Mouse (Mus musculus) heart, postnatal 0 days (tissue): ENCODE measurements at regions not wholly inside any gene's neighbourhood (a gene's known extent, or its start where the extent isn't known, plus 50 kb on each side); places are given as distances from the start of the nearest gene placed in this dataset.

Experiments used
- ATAC-seq: fragments of 200-750 bp; cut with Nextera tagmentation; 2 replicates; pipeline ENCODE4 v1.8.0; 2017; ENCODE audit warnings: low read depth, moderate number of reproducible peaks, moderate library complexity; ENCODE audit not compliant: insufficient read depth
- DNase-seq: peaks from one replicate; pipeline ENCODE4 v3.0.0-alpha.2; 2016; ENCODE audit warnings: low spot score
- H3K27ac ChIP-seq: fragments of 300-500 bp; sonication (generic); 2 replicates; pipeline ENCODE4 v1.5.1; 2014; ENCODE audit warnings: low read depth, mild to moderate bottlenecking
- H3K27me3 ChIP-seq: fragments of 300-500 bp; sonication (generic); 2 replicates; pipeline ENCODE4 v1.6.1; 2014; ENCODE audit warnings: low read length, mixed read lengths; ENCODE audit not compliant: control insufficient read depth, insufficient read depth
- H3K36me3 ChIP-seq: fragments of 300-500 bp; sonication (generic); replicated peaks from 2 replicates; pipeline ENCODE4 v1.6.1; 2014; ENCODE audit warnings: low read length, mixed read lengths; ENCODE audit not compliant: control insufficient read depth, insufficient read depth
- H3K4me1 ChIP-seq: fragments of 300-500 bp; sonication (generic); 2 replicates; pipeline ENCODE4 v1.6.1; 2014; ENCODE audit warnings: antibody characterized with exemption; ENCODE audit not compliant: control insufficient read depth, insufficient read depth
- H3K4me2 ChIP-seq: fragments of 300-500 bp; sonication (generic); 2 replicates; pipeline ENCODE4 v1.6.1; 2014; ENCODE audit warnings: low read depth, mild to moderate bottlenecking, low read length, moderate library complexity
- H3K4me3 ChIP-seq: fragments of 300-500 bp; sonication (generic); 2 replicates; pipeline ENCODE4 v1.5.1; 2014; ENCODE audit warnings: low read depth, low read length
- H3K9ac ChIP-seq: fragments of 300-500 bp; sonication (generic); replicated peaks from 2 replicates; pipeline ENCODE4 v1.6.1; 2014; ENCODE audit warnings: low read depth, low read length, mixed read lengths
- H3K9me3 ChIP-seq: fragments of 300-500 bp; sonication (generic); replicated peaks from 2 replicates; pipeline ENCODE4 v1.6.1; 2016; ENCODE audit warnings: low read length; ENCODE audit not compliant: control insufficient read depth
- CTCF ChIP-seq: IDR thresholded peaks from 2 replicates; pipeline ENCODE4 v1.5.1; 2016; ENCODE audit warnings: antibody characterized with exemption, control low read depth, low read depth
- EP300 ChIP-seq: IDR thresholded peaks from 2 replicates; pipeline ENCODE4 v1.6.1; 2016; ENCODE audit warnings: antibody characterized with exemption, low read depth
- WGBS: fragments of 180-500 bp; shearing (Covaris S2); extraction: QIAGEN DNeasy Blood & Tissue Kit; methylation state at CpG from one replicate; pipeline ENCODE4 v1.1.7; 2014; 5-methylcytosine and 5-hydroxymethylcytosine counted together

DNA sequence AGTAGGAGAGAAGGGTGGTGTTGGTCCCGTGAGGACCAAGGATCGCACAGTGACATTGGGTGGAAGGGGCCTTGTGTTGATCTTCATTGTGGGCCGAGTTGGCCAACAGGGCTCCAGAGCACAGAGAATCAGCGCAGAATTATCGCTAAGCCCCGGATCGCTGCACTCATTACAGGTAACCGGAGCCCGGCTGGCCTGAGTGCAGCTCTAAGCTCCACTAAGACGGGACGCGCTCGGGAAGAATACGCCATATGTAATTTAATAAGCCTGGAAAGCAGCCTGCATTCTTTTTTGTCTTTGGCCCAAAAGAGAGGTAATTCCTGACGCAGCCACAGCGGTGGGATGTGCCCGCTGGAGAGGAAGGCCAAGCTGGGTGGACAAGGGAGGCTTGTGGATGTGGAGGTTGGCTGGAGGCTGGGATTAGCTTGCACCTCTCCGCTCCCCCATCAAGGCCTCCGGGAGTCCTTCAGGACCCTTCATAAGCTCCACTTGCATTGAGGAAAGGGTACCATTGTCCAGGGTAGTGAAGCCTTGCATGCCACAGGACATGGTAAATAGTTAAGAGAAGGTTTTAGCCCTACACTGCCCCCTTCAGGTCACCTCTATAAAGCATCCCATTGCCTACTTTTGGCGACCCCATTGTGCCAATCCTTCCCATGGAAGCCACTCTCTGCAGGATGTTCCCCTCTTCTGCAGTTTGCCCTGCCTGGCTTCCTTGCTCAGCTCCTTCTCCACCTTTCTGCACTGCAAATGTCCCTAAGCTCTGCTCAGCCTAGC lies 73.1 kb upstream of the Gsc start:
- Histone ChIP-seq H3K9ac (no peak overlapping the region), H3K27ac (no peak overlapping the region), H3K27me3 (no peaks in the 10 kb centered on the region), H3K9me3 (no peaks in the 10 kb centered on the region), H3K4me1 (no peaks in the 10 kb centered on the region), H3K36me3 (no peaks in the 10 kb centered on the region), H3K4me2 (no peak overlapping the region), H3K4me3 (no peak overlapping the region)
- DNase-seq (no peak), ATAC-seq (no peak)
- 85% methylated on average over 20 of the region's 20 CpGs for WGBS
- TF ChIP-seq EP300 (no peak), CTCF (0 out of 2 replicates have a peak, but pooled peaks have one; percentile 4)

DNA sequence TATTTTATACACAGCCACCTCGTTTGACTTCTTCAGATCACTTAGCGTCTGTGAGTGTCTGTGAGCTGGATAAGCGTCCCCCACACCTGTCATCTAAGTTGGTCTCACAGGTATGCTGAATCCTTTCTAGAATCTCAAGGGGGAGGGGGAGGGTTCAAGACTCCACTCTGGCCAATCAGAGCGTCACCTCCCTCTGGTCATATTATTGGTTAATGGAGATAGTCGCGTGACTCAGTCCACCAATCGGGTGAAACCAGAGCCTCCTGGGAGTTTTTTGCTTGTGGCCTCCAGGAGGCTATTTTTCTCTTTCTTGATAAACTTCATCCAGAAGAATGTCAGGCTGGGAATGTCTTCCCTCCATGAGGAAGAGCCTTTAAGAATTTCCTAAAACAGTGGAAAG lies 66.8 kb upstream of the Gsc start:
- 87% methylated on average over 7 of the region's 7 CpGs for WGBS
- Histone ChIP-seq H3K27ac (no peak overlapping the region), H3K9me3 (no peaks in the 10 kb centered on the region), H3K4me2 (no peak overlapping the region), H3K27me3 (no peaks in the 10 kb centered on the region), H3K9ac (no peak overlapping the region), H3K4me1 (no peaks in the 10 kb centered on the region), H3K36me3 (no peaks in the 10 kb centered on the region), H3K4me3 (no peak overlapping the region)
- no peak for ATAC-seq
- TF ChIP-seq EP300, result no peak
- no peak for TF ChIP-seq CTCF
- no peak for DNase-seq

DNA sequence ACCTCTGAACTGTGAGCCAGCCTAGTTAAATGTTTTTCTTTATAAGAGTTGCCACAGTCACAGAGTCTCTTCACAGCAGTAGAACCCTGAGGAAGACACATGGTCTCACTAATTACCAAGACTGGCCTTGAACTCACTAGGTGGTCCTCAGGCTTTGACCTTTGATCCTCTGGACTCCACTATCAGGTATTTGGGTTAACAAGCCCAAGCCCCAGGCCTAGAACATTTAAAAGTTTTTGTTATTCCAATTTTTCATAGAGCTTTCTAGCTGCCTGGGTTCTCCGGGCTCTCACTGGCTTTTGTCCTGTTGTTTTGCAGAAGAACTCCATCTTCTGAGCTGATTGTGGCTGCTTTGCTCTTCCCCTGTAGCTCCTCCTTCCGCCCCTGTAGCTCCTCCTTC lies 65.3 kb upstream of the Gsc start:
- no peak for TF ChIP-seq CTCF
- TF ChIP-seq EP300, result no peak
- no peak overlapping the region for H3K9ac ChIP-seq

DNA sequence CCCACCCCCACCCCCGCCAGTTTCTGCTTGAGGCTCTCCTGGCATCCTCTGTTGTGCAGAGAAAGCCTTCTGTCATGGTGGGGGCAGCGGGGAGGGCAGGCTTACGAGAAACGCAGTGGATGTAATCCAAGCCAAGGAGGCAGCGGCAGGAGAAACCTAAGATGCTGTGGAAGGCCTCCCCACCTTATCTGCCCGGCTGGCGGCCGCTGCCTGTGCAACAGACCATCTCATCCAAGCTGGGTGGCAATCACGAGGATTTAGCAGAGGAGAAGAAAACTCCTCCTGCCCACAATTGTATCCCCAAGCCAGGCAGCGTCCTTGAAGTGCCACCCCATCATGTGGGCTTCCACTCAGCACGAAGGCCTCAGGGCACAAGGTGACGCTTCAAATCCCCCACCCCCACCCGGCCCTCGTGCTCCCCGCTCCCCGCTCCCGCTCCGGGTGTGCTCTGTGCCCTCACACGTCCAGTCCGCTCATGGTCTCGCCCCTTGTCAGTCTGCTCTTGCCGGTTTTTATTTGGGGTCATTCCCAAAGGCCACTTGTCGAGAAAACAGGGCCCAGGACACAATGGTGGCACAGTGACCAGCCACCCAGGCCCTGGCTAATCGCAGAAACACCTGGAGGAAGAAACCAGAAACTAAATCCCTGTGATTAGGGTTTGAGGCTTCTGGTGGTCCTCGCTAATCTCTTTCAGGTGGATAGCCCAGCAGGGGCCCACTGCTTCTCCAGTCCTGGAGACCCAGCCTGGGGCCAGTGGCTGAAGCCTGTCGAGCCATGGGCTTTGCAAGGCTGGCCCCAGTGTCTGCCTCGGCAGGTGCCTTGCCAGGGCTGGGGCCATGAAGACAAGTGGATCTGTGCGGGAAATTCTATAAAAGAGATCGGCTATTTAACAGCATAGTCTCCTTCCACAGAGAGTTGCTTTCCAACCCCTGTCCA lies 58.6 kb upstream of the Gsc start:
- H3K4me3 ChIP-seq, result no peak overlapping the region
- H3K4me1 ChIP-seq, result no peaks in the 10 kb centered on the region
- H3K4me2 ChIP-seq, result no peak overlapping the region
- H3K36me3 ChIP-seq, result no peaks in the 10 kb centered on the region
- DNase-seq, result no peak
- H3K9ac ChIP-seq, result no peak overlapping the region
- no peaks in the 10 kb centered on the region for H3K9me3 ChIP-seq
- WGBS, result 37% methylated on average over 28 of the region's 29 CpGs
- ATAC-seq, result no peak
- 0 out of 2 replicates have a peak, but pooled peaks cover 8% of the 10 kb centered on the region for H3K27me3 ChIP-seq
- TF ChIP-seq EP300 (no peak), CTCF (no peak)
- H3K27ac ChIP-seq, result no peak overlapping the region

More for the DNA sequence above, 65.3 kb upstream of the Gsc start:
- ATAC-seq, result no peak
- H3K4me2 ChIP-seq, result no peak overlapping the region
- H3K36me3 ChIP-seq, result no peaks in the 10 kb centered on the region
- 80% methylated on average over 2 of the region's 2 CpGs for WGBS
- no peak overlapping the region for H3K4me3 ChIP-seq
- H3K4me1 ChIP-seq, result no peaks in the 10 kb centered on the region
- no peak for DNase-seq
- H3K9me3 ChIP-seq, result no peaks in the 10 kb centered on the region
- H3K27ac ChIP-seq, result no peak overlapping the region
- no peaks in the 10 kb centered on the region for H3K27me3 ChIP-seq

DNA sequence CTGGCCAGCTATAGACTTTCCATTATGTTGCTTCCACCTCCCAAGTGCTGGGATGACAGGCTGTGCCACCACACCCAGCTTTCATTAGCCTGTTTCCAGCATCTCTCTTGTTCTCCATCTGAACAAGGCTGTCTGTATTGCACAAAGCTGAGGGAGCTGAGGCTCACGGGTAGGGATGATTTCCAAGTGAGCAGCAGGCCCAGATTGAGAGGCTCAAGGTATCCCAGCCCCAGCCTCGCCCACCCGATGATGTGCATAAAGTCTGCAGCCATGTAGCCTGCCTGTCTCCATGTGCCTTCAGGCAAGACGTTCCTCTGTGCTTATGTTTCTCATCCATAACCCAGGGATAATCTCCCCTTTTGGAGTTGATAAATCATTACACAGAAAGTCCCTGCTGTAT lies 57.5 kb upstream of the Gsc start:
- Histone ChIP-seq H3K4me3 (no peak overlapping the region), H3K27me3 (0 out of 2 replicates have a peak, but pooled peaks cover 8% of the 10 kb centered on the region), H3K9ac (no peak overlapping the region), H3K36me3 (no peaks in the 10 kb centered on the region), H3K4me2 (no peak overlapping the region), H3K27ac (no peak overlapping the region), H3K4me1 (no peaks in the 10 kb centered on the region), H3K9me3 (peaks cover 4% of the 10 kb centered on the region)
- no peak for TF ChIP-seq CTCF
- no peak for TF ChIP-seq EP300
- DNase-seq (no peak), ATAC-seq (no peak)
- 63% methylated on average over 4 of the region's 4 CpGs for WGBS
